Mouse (Mus musculus): ENCODE measurements around the gene Tmem213. TPM values are rescaled to one million over a fixed set of nuclear protein-coding genes. Genes with fewer than 3 reads are reported as not detected.

The Tmem213 gene
- polyA plus RNA-seq, 1 experiment from 2014 or later: not detected

DNA sequence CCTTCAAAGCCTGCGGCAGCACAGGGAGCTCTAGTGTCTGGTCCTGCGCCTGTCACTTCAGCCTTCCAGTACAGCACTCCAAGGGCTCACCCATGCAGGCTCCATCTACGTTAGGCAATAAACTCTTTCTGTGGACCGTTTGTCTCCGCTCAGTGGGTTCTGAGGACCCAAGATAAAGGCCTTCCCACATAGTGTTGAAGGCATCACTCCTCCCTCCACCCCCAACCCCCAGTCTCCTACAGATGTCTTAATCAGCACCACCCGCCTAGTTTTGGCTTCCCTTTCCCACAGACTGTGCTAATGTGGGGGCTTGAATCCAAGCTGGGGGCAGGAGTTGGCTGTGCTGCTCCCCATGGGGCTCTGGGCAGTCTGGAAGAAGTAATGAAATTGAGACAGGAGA lies 5.3 kb upstream of the Tmem213 start:
- Histone ChIP-seq H3K27ac (replicated peaks; ENCODE audit: low read depth, low read length) (no peak overlapping the region), H3K4me3 (ENCODE audit: low read depth, low read length) (no peak overlapping the region), H3K4me1 (ENCODE audit: control insufficient read depth, insufficient read depth, low read length) (no peaks in the 10 kb centered on the region), H3K9ac (ENCODE audit: low read length) (no peak overlapping the region), H3K36me3 (ENCODE audit: control insufficient read depth, insufficient read depth, low read length) (no peaks in the 10 kb centered on the region), H3K9me3 (ENCODE audit: control insufficient read depth, low read length) (no peaks in the 10 kb centered on the region), H3K27me3 (ENCODE audit: control insufficient read depth, insufficient read depth, low read length) (no peaks in the 10 kb centered on the region), H3K4me2 (ENCODE audit: low read depth, severe bottlenecking) (no peak overlapping the region)
- WGBS: 45% methylated on average over 6 of the region's 6 CpGs
- no peak for ATAC-seq (ENCODE audit: insufficient number of reproducible peaks, low FRiP score, low TSS enrichment, low read depth)
- DNase-seq (ENCODE audit: low spot score): no peak

DNA sequence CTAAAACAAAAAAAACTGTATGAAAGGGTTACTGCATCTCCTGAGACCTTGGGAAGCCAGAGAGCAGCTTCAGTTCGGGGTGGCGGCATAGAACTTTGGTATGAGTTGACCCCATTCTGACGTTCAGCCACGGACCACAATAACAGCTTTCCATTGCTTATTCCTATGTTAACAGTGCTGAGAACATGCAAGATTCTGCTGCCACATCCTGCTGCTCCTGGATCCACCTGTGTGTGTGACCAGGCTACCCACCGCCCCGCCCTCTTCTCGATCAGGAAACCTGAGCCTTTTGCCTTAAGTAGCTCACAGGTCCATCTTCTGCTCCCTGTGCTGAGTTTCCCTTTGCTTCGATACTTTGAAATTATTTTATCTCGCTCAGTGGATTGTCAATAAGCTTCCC lies 3.1 kb upstream of the Tmem213 start:
- Histone ChIP-seq H3K9ac (ENCODE audit: low read length) (no peak overlapping the region), H3K4me1 (ENCODE audit: control insufficient read depth, insufficient read depth, low read length) (0 out of 2 replicates have a peak, but pooled peaks cover 5% of the 10 kb centered on the region), H3K36me3 (ENCODE audit: control insufficient read depth, insufficient read depth, low read length) (no peaks in the 10 kb centered on the region), H3K9me3 (ENCODE audit: control insufficient read depth, low read length) (no peaks in the 10 kb centered on the region), H3K4me2 (ENCODE audit: low read depth, severe bottlenecking) (no peak overlapping the region), H3K27ac (replicated peaks; ENCODE audit: low read depth, low read length) (no peak overlapping the region), H3K27me3 (ENCODE audit: control insufficient read depth, insufficient read depth, low read length) (no peaks in the 10 kb centered on the region), H3K4me3 (ENCODE audit: low read depth, low read length) (no peak overlapping the region)
- 91% methylated on average over 9 of the region's 9 CpGs for WGBS
- no peak for DNase-seq (ENCODE audit: low spot score)
- ATAC-seq (ENCODE audit: insufficient number of reproducible peaks, low FRiP score, low TSS enrichment, low read depth): no peak

GRCm38 (mm10) chr6:38108449-38108848 lies 606 bp upstream of the Tmem213 start:
- Histone ChIP-seq H3K4me1 (ENCODE audit: control insufficient read depth, insufficient read depth, low read length) (0 out of 2 replicates have a peak, but pooled peaks cover 5% of the 10 kb centered on the region), H3K4me3 (ENCODE audit: low read depth, low read length) (no peak overlapping the region), H3K9me3 (ENCODE audit: control insufficient read depth, low read length) (no peaks in the 10 kb centered on the region), H3K27me3 (ENCODE audit: control insufficient read depth, insufficient read depth, low read length) (no peaks in the 10 kb centered on the region), H3K36me3 (ENCODE audit: control insufficient read depth, insufficient read depth, low read length) (no peaks in the 10 kb centered on the region), H3K27ac (replicated peaks; ENCODE audit: low read depth, low read length) (no peak overlapping the region), H3K4me2 (ENCODE audit: low read depth, severe bottlenecking) (no peak overlapping the region), H3K9ac (ENCODE audit: low read length) (no peak overlapping the region)
- WGBS: 86% methylated on average over 5 of the region's 5 CpGs
- ATAC-seq (ENCODE audit: insufficient number of reproducible peaks, low FRiP score, low TSS enrichment, low read depth) (no peak), DNase-seq (ENCODE audit: low spot score) (no peak)

GRCm38 (mm10) chr6:38109871-38110270 lies 816 bp downstream of the Tmem213 start:
- no peak overlapping the region for H3K4me3 ChIP-seq (ENCODE audit: low read depth, low read length)

DNA sequence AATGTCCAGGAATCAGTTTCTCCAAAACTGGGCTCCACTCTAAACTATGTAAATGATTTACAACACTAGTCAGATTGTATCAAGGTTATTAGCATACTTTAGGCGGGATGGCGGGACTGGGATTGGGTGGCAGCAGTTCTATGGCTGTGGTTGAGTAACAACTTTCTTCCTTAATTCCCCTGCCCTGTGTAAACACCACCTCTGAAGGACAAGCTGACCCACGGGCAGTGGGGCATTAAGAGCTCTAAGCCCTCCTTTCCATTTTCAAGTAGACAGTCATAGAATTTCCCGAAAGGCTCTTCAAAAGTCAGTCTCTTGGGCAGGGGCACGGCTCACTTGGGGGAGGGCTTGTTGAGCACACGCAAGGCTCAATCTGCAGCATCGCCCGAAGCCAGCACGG lies 1.8 kb downstream of the Tmem213 start:
- ATAC-seq (ENCODE audit: insufficient number of reproducible peaks, low FRiP score, low TSS enrichment, low read depth) (no peak), DNase-seq (ENCODE audit: low spot score) (no peak)
- Histone ChIP-seq H3K9me3 (ENCODE audit: control insufficient read depth, low read length) (no peaks in the 10 kb centered on the region), H3K27ac (replicated peaks; ENCODE audit: low read depth, low read length) (no peak overlapping the region), H3K4me3 (ENCODE audit: low read depth, low read length) (no peak overlapping the region), H3K4me1 (ENCODE audit: control insufficient read depth, insufficient read depth, low read length) (0 out of 2 replicates have a peak, but pooled peaks cover 5% of the 10 kb centered on the region), H3K4me2 (ENCODE audit: low read depth, severe bottlenecking) (no peak overlapping the region), H3K27me3 (ENCODE audit: control insufficient read depth, insufficient read depth, low read length) (no peaks in the 10 kb centered on the region), H3K9ac (ENCODE audit: low read length) (no peak overlapping the region), H3K36me3 (ENCODE audit: control insufficient read depth, insufficient read depth, low read length) (no peaks in the 10 kb centered on the region)
- WGBS: 79% methylated on average over 9 of the region's 9 CpGs

More at GRCm38 (mm10) chr6:38109871-38110270, 816 bp downstream of the Tmem213 start:
- no peak overlapping the region for H3K9ac ChIP-seq (ENCODE audit: low read length)
- H3K36me3 ChIP-seq (ENCODE audit: control insufficient read depth, insufficient read depth, low read length): no peaks in the 10 kb centered on the region
- 0 out of 2 replicates have a peak, but pooled peaks cover 5% of the 10 kb centered on the region for H3K4me1 ChIP-seq (ENCODE audit: control insufficient read depth, insufficient read depth, low read length)
- ATAC-seq (ENCODE audit: insufficient number of reproducible peaks, low FRiP score, low TSS enrichment, low read depth) (no peak), DNase-seq (ENCODE audit: low spot score) (peak; percentile 24)
- H3K27me3 ChIP-seq (ENCODE audit: control insufficient read depth, insufficient read depth, low read length): no peaks in the 10 kb centered on the region
- no peak overlapping the region for H3K4me2 ChIP-seq (ENCODE audit: low read depth, severe bottlenecking)
- 10% methylated on average over 9 of the region's 9 CpGs for whole genome bisulfite sequencing
- H3K27ac ChIP-seq (replicated peaks; ENCODE audit: low read depth, low read length): no peak overlapping the region
- no peaks in the 10 kb centered on the region for H3K9me3 ChIP-seq (ENCODE audit: control insufficient read depth, low read length)

DNA sequence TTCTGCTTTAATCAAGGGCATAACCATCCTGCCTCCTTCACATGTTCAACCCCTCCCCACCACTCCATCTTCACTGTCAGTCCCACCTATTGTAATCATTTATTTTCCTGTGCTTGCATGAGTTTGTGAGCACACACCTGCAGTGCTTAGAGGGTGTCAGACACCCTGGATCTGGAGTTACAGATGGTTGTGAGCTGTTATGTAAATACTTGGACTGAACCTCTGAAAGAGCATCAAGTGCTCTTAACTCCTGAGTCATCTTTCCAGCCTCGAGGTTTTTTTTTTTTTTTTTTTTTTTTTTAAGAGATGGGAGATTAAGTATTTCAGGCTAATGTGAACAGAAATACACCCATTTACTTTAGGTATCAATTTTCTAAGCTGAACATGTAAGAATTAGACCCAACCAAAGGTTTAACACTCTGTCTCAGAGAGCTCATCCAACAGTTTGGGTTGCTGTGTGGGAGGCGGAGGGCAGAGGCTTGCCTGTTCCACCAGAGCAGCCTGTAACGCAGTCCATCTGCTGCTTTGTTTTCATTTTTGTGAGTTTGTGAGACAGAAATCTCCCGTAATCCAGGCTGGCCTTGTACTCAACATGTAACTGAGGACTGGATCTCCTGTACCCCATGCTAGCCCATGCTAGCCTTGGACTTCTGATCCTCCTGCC lies 7.2 kb downstream of the Tmem213 start:
- Histone ChIP-seq H3K9ac (ENCODE audit: low read length) (no peak overlapping the region), H3K36me3 (ENCODE audit: control insufficient read depth, insufficient read depth, low read length) (no peaks in the 10 kb centered on the region), H3K4me1 (ENCODE audit: control insufficient read depth, insufficient read depth, low read length) (no peaks in the 10 kb centered on the region), H3K4me2 (ENCODE audit: low read depth, severe bottlenecking) (no peak overlapping the region), H3K27me3 (ENCODE audit: control insufficient read depth, insufficient read depth, low read length) (no peaks in the 10 kb centered on the region), H3K9me3 (ENCODE audit: control insufficient read depth, low read length) (no peaks in the 10 kb centered on the region), H3K27ac (replicated peaks; ENCODE audit: low read depth, low read length) (no peak overlapping the region), H3K4me3 (ENCODE audit: low read depth, low read length) (no peak overlapping the region)
- WGBS: 66% methylated on average over 4 of the region's 4 CpGs
- DNase-seq (ENCODE audit: low spot score) (no peak), ATAC-seq (ENCODE audit: insufficient number of reproducible peaks, low FRiP score, low TSS enrichment, low read depth) (no peak)

DNA sequence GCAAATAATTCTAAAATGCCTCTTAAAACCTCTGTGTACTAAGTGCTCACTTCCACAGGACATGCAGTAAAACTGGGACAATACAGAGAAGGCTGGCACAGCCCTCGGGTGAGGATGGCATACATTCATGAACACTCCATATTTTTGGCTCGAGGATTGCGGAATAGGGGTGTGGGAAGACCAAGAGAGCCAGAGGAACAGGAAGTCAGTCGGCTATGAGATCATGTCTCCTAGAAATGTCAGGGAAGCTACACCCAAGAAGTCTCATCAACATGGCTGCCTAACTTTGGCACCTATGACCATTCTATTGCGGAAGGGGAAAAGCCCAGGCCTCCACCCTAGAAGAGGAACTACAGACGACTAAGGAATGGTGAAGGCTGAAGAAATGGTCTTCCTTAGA lies 9.3 kb downstream of the Tmem213 start:
- Histone ChIP-seq H3K4me2 (ENCODE audit: low read depth, severe bottlenecking) (no peak overlapping the region), H3K9me3 (ENCODE audit: control insufficient read depth, low read length) (no peaks in the 10 kb centered on the region), H3K9ac (ENCODE audit: low read length) (no peak overlapping the region), H3K4me3 (ENCODE audit: low read depth, low read length) (no peak overlapping the region), H3K27ac (replicated peaks; ENCODE audit: low read depth, low read length) (no peak overlapping the region), H3K27me3 (ENCODE audit: control insufficient read depth, insufficient read depth, low read length) (no peaks in the 10 kb centered on the region), H3K4me1 (ENCODE audit: control insufficient read depth, insufficient read depth, low read length) (no peaks in the 10 kb centered on the region), H3K36me3 (ENCODE audit: control insufficient read depth, insufficient read depth, low read length) (no peaks in the 10 kb centered on the region)
- ATAC-seq (ENCODE audit: insufficient number of reproducible peaks, low FRiP score, low TSS enrichment, low read depth) (no peak), DNase-seq (ENCODE audit: low spot score) (no peak)
- WGBS: 93% methylated on average over 6 of the region's 6 CpGs

GRCm38 (mm10) chr6:38120681-38121371 lies 11.8 kb downstream of the Tmem213 start:
- ATAC-seq (ENCODE audit: insufficient number of reproducible peaks, low FRiP score, low TSS enrichment, low read depth): no peak

More at GRCm38 (mm10) chr6:38120681-38121371, 11.8 kb downstream of the Tmem213 start:
- no peak overlapping the region for H3K27ac ChIP-seq (replicated peaks; ENCODE audit: low read depth, low read length)
- H3K4me2 ChIP-seq (ENCODE audit: low read depth, severe bottlenecking): no peak overlapping the region
- WGBS: 68% methylated on average over 9 of the region's 9 CpGs
- H3K9ac ChIP-seq (ENCODE audit: low read length): no peak overlapping the region
- DNase-seq (ENCODE audit: low spot score): no peak
- H3K36me3 ChIP-seq (ENCODE audit: control insufficient read depth, insufficient read depth, low read length): peaks cover 3% of the 10 kb centered on the region; the same call in 1 of the 2 replicates
- no peaks in the 10 kb centered on the region; the same call in 1 of the 2 replicates for H3K9me3 ChIP-seq (ENCODE audit: control insufficient read depth, low read length)
- H3K27me3 ChIP-seq (ENCODE audit: control insufficient read depth, insufficient read depth, low read length): no peaks in the 10 kb centered on the region
- H3K4me3 ChIP-seq (ENCODE audit: low read depth, low read length): no peak overlapping the region
- H3K4me1 ChIP-seq (ENCODE audit: control insufficient read depth, insufficient read depth, low read length): 0 out of 2 replicates have a peak, but pooled peaks cover 4% of the 10 kb centered on the region

Data from limb, embryonic 11.5 days (tissue).